Mouse (Mus musculus) heart, postnatal 0 days (tissue): Measurements from ENCODE around the gene Grap2.

Source experiments
- CTCF ChIP-seq: IDR thresholded peaks from 2 replicates; pipeline ENCODE4 v1.5.1; 2016; ENCODE audit warnings: antibody characterized with exemption, control low read depth, low read depth
- EP300 ChIP-seq: IDR thresholded peaks from 2 replicates; pipeline ENCODE4 v1.6.1; 2016; ENCODE audit warnings: antibody characterized with exemption, low read depth

DNA sequence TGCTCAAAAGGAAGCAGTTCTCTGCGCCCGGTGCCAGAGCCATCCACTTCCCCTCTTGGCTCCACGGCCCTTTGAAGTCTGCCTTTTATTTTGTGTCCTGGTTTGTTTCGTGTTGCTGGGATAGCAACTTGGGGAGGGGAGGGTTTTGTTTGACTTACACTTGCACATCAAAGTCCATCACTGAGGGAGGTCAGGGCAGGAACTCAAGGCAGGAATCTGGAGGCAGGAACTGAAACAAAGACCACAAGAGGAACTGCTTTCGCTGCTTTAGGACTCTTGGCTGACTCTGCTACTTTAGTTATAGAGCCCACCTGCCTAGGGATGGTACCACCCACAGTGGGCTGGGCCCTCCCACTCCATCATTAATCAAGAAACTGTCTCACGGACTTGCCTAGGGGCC is 54.1 kb downstream of the Grap2 start:
- TF ChIP-seq CTCF, result no peak
- TF ChIP-seq EP300, result no peak
